Mouse (Mus musculus): ENCODE results near the gene Fkbpl. TPM values are rescaled to one million over a fixed set of nuclear protein-coding genes. Genes with fewer than 3 reads are reported as not detected.
A peak's percentile ranks its signal among the peaks of the same experiment; 100 is the strongest.

The Fkbpl gene
- polyA plus RNA-seq, 1 experiment from 2014 or later, result 16.6 TPM

DNA sequence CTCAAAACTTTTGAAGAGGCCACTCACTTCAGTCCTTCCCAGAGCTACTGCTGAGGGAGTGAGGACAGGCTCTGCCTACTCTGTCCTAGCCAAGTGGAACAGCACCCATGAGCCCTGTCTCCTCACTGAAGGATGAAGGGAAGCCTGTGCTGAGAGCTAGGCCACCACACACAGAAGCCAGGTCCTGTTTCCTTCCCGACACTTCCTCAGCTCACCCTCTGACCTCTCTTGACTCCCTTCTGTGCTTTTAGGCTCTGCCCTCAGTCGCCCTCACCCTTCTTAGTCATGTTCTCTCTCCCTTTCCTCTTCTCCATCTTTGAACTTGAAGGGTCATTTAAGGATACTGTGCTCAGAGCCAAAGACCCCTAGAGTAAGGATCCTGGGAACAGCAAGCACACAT lies 12.7 kb downstream of the Fkbpl start:
- Histone ChIP-seq H3K9ac (replicated peaks; ENCODE audit: low read length) (no peak overlapping the region), H3K4me1 (ENCODE audit: control insufficient read depth, insufficient read depth, low read length) (no peaks in the 10 kb centered on the region; the same call in 1 of the 2 replicates), H3K9me3 (replicated peaks; ENCODE audit: control insufficient read depth, low read length) (no peaks in the 10 kb centered on the region), H3K36me3 (replicated peaks; ENCODE audit: control insufficient read depth, insufficient read depth, low read depth, low read length) (peaks cover 4% of the 10 kb centered on the region), H3K27me3 (ENCODE audit: control insufficient read depth, insufficient read depth, low read length) (peaks cover 11% of the 10 kb centered on the region), H3K27ac (replicated peaks; ENCODE audit: low read depth, low read length) (no peak overlapping the region), H3K4me3 (ENCODE audit: low read depth, low read length) (no peak overlapping the region), H3K4me2 (ENCODE audit: low read depth, low read length) (no peak overlapping the region)
- DNase-seq (ENCODE audit: low spot score) (no peak), ATAC-seq (replicated peaks; ENCODE audit: insufficient number of reproducible peaks, low FRiP score, low TSS enrichment, low read depth) (no peak)
- WGBS, result 26% methylated on average over 2 of the region's 2 CpGs

DNA sequence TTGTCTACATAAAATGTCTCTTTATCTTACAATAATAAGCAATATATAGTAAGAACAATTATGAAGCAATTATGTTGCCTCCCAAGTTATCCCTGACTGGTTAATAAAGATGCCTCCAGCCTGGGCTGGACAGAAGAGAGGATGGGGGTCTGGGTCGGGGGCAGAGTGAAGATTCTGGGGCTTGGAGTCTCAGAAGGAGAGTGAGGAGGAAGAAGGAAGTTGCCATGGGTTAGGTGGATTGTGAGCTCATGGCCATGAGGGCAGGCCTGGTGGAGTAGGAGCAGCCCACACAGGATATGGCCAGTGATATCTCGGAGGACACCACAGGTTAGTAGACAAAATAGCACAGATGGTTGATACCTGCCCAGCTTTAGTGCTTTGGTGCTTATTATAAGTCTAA lies 13.6 kb downstream of the Fkbpl start:
- no peak for ATAC-seq (replicated peaks; ENCODE audit: insufficient number of reproducible peaks, low FRiP score, low TSS enrichment, low read depth)
- peaks cover 11% of the 10 kb centered on the region for H3K27me3 ChIP-seq (ENCODE audit: control insufficient read depth, insufficient read depth, low read length)
- no peak for DNase-seq (ENCODE audit: low spot score)
- H3K9me3 ChIP-seq (replicated peaks; ENCODE audit: control insufficient read depth, low read length), result no peaks in the 10 kb centered on the region
- 78% methylated on average over 2 of the region's 2 CpGs for WGBS
- H3K4me1 ChIP-seq (ENCODE audit: control insufficient read depth, insufficient read depth, low read length), result no peaks in the 10 kb centered on the region; the same call in 1 of the 2 replicates
- no peak overlapping the region for H3K4me3 ChIP-seq (ENCODE audit: low read depth, low read length)
- no peak overlapping the region for H3K9ac ChIP-seq (replicated peaks; ENCODE audit: low read length)
- H3K36me3 ChIP-seq (replicated peaks; ENCODE audit: control insufficient read depth, insufficient read depth, low read depth, low read length), result no peaks in the 10 kb centered on the region
- H3K4me2 ChIP-seq (ENCODE audit: low read depth, low read length), result no peak overlapping the region
- H3K27ac ChIP-seq (replicated peaks; ENCODE audit: low read depth, low read length), result no peak overlapping the region

DNA sequence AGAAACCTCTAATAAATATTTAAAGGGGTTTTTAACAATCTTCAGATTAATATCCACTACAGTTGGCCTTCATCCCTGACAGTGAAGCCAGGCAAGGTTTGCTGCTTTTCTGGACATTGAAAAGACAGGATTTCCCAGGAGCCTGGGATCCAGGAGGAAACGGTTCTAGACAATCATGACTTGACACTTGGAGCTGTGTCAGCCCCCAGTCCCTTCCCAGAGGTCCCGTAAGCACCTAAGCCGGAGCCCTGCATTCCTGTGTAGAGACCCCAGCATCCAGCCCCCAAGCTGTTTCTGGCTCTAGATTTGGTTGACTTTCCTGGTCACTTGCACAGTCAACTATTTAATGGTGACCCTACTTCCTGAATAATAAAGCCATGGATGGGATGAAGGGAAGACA lies 14.0 kb downstream of the Fkbpl start:
- Histone ChIP-seq H3K4me1 (ENCODE audit: control insufficient read depth, insufficient read depth, low read length) (no peaks in the 10 kb centered on the region; the same call in 1 of the 2 replicates), H3K36me3 (replicated peaks; ENCODE audit: control insufficient read depth, insufficient read depth, low read depth, low read length) (no peaks in the 10 kb centered on the region)
- no peak for DNase-seq (ENCODE audit: low spot score)

DNA sequence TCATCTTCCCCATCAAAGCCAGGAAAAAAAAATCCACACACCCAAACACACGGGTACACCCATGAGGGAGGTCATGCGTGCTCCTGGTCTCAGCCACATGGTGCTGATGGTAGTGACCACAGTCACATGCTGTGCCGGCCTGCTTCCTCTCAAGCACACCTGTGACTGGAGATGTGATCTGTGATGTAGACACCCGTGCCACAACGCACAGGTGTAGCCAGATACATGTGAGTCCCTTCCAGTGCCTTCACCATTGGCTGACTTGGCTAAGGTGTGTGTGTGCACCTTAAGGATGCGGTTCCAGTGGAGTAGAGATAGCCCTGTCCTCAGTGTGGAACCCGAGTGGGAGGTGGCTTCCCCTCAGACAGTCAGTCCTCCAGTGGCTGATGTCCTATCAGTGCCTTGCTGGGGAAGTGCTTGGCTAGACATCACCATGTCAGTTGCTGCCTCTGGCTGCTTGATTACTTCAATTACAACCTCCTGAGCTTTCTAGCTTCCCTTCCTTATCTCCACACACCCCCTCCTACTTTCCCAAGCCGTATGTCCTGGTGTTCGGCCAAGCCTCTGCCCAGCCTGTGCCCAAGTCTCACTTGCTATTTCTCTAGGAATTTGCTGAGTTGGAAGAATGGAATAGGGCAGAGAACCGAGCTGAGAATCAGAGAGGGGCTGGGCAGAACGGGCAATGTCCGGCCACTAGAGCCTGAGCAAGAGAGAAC lies 14.8 kb downstream of the Fkbpl start:
- Histone ChIP-seq H3K9ac (replicated peaks; ENCODE audit: low read length) (no peak overlapping the region), H3K4me1 (ENCODE audit: control insufficient read depth, insufficient read depth, low read length) (no peaks in the 10 kb centered on the region; the same call in 1 of the 2 replicates), H3K27ac (replicated peaks; ENCODE audit: low read depth, low read length) (no peak overlapping the region), H3K27me3 (ENCODE audit: control insufficient read depth, insufficient read depth, low read length) (peaks cover 11% of the 10 kb centered on the region), H3K9me3 (replicated peaks; ENCODE audit: control insufficient read depth, low read length) (no peaks in the 10 kb centered on the region), H3K36me3 (replicated peaks; ENCODE audit: control insufficient read depth, insufficient read depth, low read depth, low read length) (no peaks in the 10 kb centered on the region), H3K4me2 (ENCODE audit: low read depth, low read length) (no peak overlapping the region), H3K4me3 (ENCODE audit: low read depth, low read length) (no peak overlapping the region)
- 69% methylated on average over 12 of the region's 12 CpGs for WGBS
- ATAC-seq (replicated peaks; ENCODE audit: insufficient number of reproducible peaks, low FRiP score, low TSS enrichment, low read depth) (no peak), DNase-seq (ENCODE audit: low spot score) (no peak)

More for the DNA sequence above, 14.0 kb downstream of the Fkbpl start:
- Histone ChIP-seq H3K9me3 (replicated peaks; ENCODE audit: control insufficient read depth, low read length) (no peaks in the 10 kb centered on the region), H3K4me2 (ENCODE audit: low read depth, low read length) (no peak overlapping the region), H3K4me3 (ENCODE audit: low read depth, low read length) (no peak overlapping the region), H3K27me3 (ENCODE audit: control insufficient read depth, insufficient read depth, low read length) (peaks cover 11% of the 10 kb centered on the region), H3K27ac (replicated peaks; ENCODE audit: low read depth, low read length) (no peak overlapping the region), H3K9ac (replicated peaks; ENCODE audit: low read length) (no peak overlapping the region)
- ATAC-seq (replicated peaks; ENCODE audit: insufficient number of reproducible peaks, low FRiP score, low TSS enrichment, low read depth), result no peak
- 85% methylated on average over 3 of the region's 3 CpGs for WGBS

DNA sequence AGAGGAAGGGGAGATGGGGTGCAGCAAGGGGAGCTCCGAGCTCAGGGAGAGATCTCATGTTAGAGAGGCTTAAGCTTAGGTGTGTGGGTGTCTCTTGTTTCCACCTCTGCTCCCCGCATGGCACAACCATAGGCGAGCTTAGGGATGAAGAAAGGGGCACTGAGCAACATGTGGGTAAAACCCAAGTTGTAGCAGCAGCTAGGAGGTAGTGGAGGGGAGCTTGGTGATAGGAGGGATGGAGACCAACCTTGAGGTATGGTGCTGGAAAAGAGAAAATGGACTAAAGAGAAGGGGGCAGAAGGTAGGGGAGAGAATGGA lies 15.3 kb downstream of the Fkbpl start:
- no peak overlapping the region for H3K4me3 ChIP-seq (ENCODE audit: low read depth, low read length)
- no peak for ATAC-seq (replicated peaks; ENCODE audit: insufficient number of reproducible peaks, low FRiP score, low TSS enrichment, low read depth)

DNA sequence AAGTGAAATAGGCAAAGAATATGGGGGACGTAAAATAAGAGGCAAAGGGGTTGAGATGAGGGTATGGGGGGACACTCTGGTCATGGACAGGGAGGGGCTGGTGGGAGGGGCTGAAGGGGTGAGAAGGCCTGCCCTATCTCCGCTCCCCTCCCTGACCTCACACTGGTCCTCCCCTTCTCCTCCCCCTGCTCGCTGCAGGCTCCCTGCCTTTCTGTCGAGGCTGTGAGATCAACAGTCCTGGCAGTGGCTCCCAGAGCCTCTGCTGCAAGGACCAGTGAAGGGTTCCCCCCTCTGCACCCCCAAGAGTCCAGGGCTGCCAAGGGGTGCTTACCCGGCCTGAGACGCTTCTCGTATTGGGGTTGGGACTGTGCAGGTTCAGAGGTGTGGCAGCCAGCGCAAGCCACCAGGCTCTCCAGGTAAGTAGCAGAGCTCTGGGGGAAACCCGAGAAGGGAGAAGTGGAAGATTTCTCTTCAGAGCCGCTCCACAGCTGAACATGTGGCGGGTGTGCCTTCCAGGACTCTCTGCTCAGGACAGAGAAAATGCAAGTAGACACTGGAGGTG lies 15.8 kb downstream of the Fkbpl start:
- H3K36me3 ChIP-seq (replicated peaks; ENCODE audit: control insufficient read depth, insufficient read depth, low read depth, low read length), result no peaks in the 10 kb centered on the region
- H3K4me2 ChIP-seq (ENCODE audit: low read depth, low read length), result no peak overlapping the region
- peaks cover 14% of the 10 kb centered on the region for H3K27me3 ChIP-seq (ENCODE audit: control insufficient read depth, insufficient read depth, low read length)
- H3K9me3 ChIP-seq (replicated peaks; ENCODE audit: control insufficient read depth, low read length), result no peaks in the 10 kb centered on the region
- H3K4me3 ChIP-seq (ENCODE audit: low read depth, low read length), result no peak overlapping the region
- WGBS, result 35% methylated on average over 9 of the region's 11 CpGs
- H3K4me1 ChIP-seq (ENCODE audit: control insufficient read depth, insufficient read depth, low read length), result no peaks in the 10 kb centered on the region; the same call in 1 of the 2 replicates
- H3K27ac ChIP-seq (replicated peaks; ENCODE audit: low read depth, low read length), result no peak overlapping the region
- DNase-seq (ENCODE audit: low spot score) (no peak), ATAC-seq (replicated peaks; ENCODE audit: insufficient number of reproducible peaks, low FRiP score, low TSS enrichment, low read depth) (peak; percentile 37; the same call in 1 of the 2 replicates)
- no peak overlapping the region for H3K9ac ChIP-seq (replicated peaks; ENCODE audit: low read length)

More for the DNA sequence above, 15.3 kb downstream of the Fkbpl start:
- H3K9ac ChIP-seq (replicated peaks; ENCODE audit: low read length), result no peak overlapping the region
- no peak overlapping the region for H3K4me2 ChIP-seq (ENCODE audit: low read depth, low read length)
- no peaks in the 10 kb centered on the region for H3K9me3 ChIP-seq (replicated peaks; ENCODE audit: control insufficient read depth, low read length)
- H3K27me3 ChIP-seq (ENCODE audit: control insufficient read depth, insufficient read depth, low read length), result peaks cover 11% of the 10 kb centered on the region
- no peaks in the 10 kb centered on the region for H3K36me3 ChIP-seq (replicated peaks; ENCODE audit: control insufficient read depth, insufficient read depth, low read depth, low read length)
- no peak for DNase-seq (ENCODE audit: low spot score)
- H3K27ac ChIP-seq (replicated peaks; ENCODE audit: low read depth, low read length), result no peak overlapping the region
- 55% methylated on average over 3 of the region's 3 CpGs for WGBS
- no peaks in the 10 kb centered on the region; the same call in 1 of the 2 replicates for H3K4me1 ChIP-seq (ENCODE audit: control insufficient read depth, insufficient read depth, low read length)

DNA sequence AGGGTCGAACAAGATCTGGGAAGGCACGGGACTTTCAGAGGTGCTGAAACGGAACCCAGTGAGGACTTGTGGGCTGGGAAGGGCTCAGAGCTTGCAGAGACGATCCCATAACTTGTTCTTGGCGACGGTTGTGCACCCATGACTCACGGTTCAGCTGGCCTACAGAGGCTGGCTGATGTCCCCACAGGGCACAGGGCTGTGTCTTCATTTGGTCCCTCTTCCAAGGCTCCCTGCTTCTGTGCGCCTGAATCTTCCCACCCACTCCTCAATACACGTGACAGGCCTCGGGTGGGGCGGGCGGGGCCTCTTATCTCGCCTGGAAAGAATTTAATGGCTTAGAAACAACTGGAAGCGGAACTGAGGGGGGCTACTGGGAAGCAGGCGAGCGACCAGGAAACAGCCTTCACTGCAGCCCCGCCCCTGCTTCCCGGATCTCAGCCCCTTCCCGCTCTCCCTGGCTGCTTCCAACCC lies 16.6 kb downstream of the Fkbpl start:
- Histone ChIP-seq H3K4me1 (ENCODE audit: control insufficient read depth, insufficient read depth, low read length) (no peaks in the 10 kb centered on the region; the same call in 1 of the 2 replicates), H3K9me3 (replicated peaks; ENCODE audit: control insufficient read depth, low read length) (no peaks in the 10 kb centered on the region), H3K36me3 (replicated peaks; ENCODE audit: control insufficient read depth, insufficient read depth, low read depth, low read length) (no peaks in the 10 kb centered on the region), H3K27me3 (ENCODE audit: control insufficient read depth, insufficient read depth, low read length) (peaks cover 14% of the 10 kb centered on the region), H3K9ac (replicated peaks; ENCODE audit: low read length) (no peak overlapping the region; the same call in 1 of the 2 replicates), H3K27ac (replicated peaks; ENCODE audit: low read depth, low read length) (no peak overlapping the region), H3K4me3 (ENCODE audit: low read depth, low read length) (no peak overlapping the region), H3K4me2 (ENCODE audit: low read depth, low read length) (peak overlapping the region; percentile 38)
- DNase-seq (ENCODE audit: low spot score) (peak; percentile 27), ATAC-seq (replicated peaks; ENCODE audit: insufficient number of reproducible peaks, low FRiP score, low TSS enrichment, low read depth) (no peak)
- WGBS, result 12% methylated on average over 19 of the region's 19 CpGs

DNA sequence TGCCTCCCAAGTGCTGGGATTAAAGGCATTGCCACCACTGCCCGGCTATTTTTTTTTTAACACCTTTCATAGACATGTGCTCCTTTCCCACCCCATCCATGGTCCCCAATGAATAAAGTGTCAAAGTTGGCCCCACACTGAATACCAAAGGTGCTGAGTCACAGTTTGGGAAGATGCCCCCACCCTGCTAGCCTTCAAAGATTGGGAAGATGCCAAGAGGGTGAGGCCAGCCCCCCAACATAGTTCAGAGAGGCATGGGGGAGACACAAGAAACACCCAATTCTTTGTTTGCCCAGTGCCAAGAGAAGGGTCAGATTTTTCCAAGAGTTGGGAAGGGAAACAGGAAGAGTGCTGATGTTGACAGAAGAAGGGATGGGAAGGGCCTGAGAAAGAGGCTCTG lies 17.9 kb downstream of the Fkbpl start:
- 87% methylated on average over 1 of the region's 1 CpGs for whole genome bisulfite sequencing
- H3K4me3 ChIP-seq (ENCODE audit: low read depth, low read length), result no peak overlapping the region
- ATAC-seq (replicated peaks; ENCODE audit: insufficient number of reproducible peaks, low FRiP score, low TSS enrichment, low read depth) (no peak), DNase-seq (ENCODE audit: low spot score) (no peak)
- no peaks in the 10 kb centered on the region for H3K36me3 ChIP-seq (replicated peaks; ENCODE audit: control insufficient read depth, insufficient read depth, low read depth, low read length)
- no peaks in the 10 kb centered on the region for H3K9me3 ChIP-seq (replicated peaks; ENCODE audit: control insufficient read depth, low read length)
- no peaks in the 10 kb centered on the region; the same call in 1 of the 2 replicates for H3K4me1 ChIP-seq (ENCODE audit: control insufficient read depth, insufficient read depth, low read length)
- no peak overlapping the region for H3K4me2 ChIP-seq (ENCODE audit: low read depth, low read length)
- H3K9ac ChIP-seq (replicated peaks; ENCODE audit: low read length), result no peak overlapping the region
- H3K27me3 ChIP-seq (ENCODE audit: control insufficient read depth, insufficient read depth, low read length), result peaks cover 14% of the 10 kb centered on the region
- H3K27ac ChIP-seq (replicated peaks; ENCODE audit: low read depth, low read length), result no peak overlapping the region

All from embryonic facial prominence, embryonic 11.5 days (tissue).